Mouse (Mus musculus) megakaryocyte, embryonic 14.5 days (primary cell): ENCODE measurements around the gene Krtap16-1.

Experiments used
- FLI1 ChIP-seq: IDR thresholded peaks from 2 replicates; pipeline ENCODE4 v1.6.1; 2012; ENCODE audit warnings: low read length, inconsistent platforms, mixed read lengths
- GATA1 ChIP-seq: IDR thresholded peaks from 3 replicates; pipeline ENCODE4 v1.6.1; 2012; ENCODE audit warnings: mixed read lengths, low read length, inconsistent platforms, borderline replicate concordance

- TF ChIP-seq GATA1 (no peak), FLI1 (no peak)
Observed at GRCm38 (mm10) chr11:99935991-99936390, 50.4 kb downstream of the Krtap16-1 start, which contains the start of gene Krtap31-2.
